Mouse (Mus musculus) CD4-positive naive resting alpha-beta T cell, adult 76 days (primary cell): ENCODE results near the gene Rhox2f. TPM values are rescaled to one million over a fixed set of nuclear protein-coding genes. Genes with fewer than 3 reads are reported as not detected.

ENCODE experiments used
- total RNA-seq: library from RNA; stranded (reverse); gene quantifications from one replicate; pipeline ENCODE4 v1.2.4, GENCODE M21; 2023

Rhox2f gene
- total RNA-seq, result not detected

GRCm38 (mm10) chrX:37571105-37571504 lies at the start of gene Rhox2f:
Gene Rhox2f (plus strand): TSS chrX:37571405.

GRCm38 (mm10) chrX:37530152-37530551 lies 41.1 kb upstream of the Rhox2f start, which contains the start of gene Rhox2e:
Gene Rhox2e (plus strand): TSS chrX:37530452.

GRCm38 (mm10) chrX:37541719-37542118 lies 29.5 kb upstream of the Rhox2f start, which contains the start of gene Rhox3e:
Gene Rhox3e (plus strand): TSS chrX:37542019.

GRCm38 (mm10) chrX:37557112-37557511 lies 14.1 kb upstream of the Rhox2f start, which contains the start of gene Rhox4e:
Gene Rhox4e (plus strand): TSS chrX:37557412.

GRCm38 (mm10) chrX:37580692-37581091 lies 9.5 kb downstream of the Rhox2f start, which contains the start of gene Rhox3f:
Gene Rhox3f (plus strand): TSS chrX:37580992.

GRCm38 (mm10) chrX:37607604-37608003 lies 36.4 kb downstream of the Rhox2f start, which contains the start of gene Rhox4f:
Gene Rhox4f (minus strand): TSS chrX:37607704.

Other genes with a start within 250 kb of the Rhox2f start
- not detected for gene Rhox3a2, start 191.4 kb upstream of the Rhox2f start, total RNA-seq
- not detected for gene Rhox4a2, start 180.6 kb upstream of the Rhox2f start, total RNA-seq
- not detected for gene Rhox2b, start 159.3 kb upstream of the Rhox2f start, total RNA-seq
- gene Rhox4b, start 138.9 kb upstream of the Rhox2f start, total RNA-seq, result not detected
- gene Rhox2c, start 117.7 kb upstream of the Rhox2f start, total RNA-seq, result not detected
- gene Rhox3c, start 112.8 kb upstream of the Rhox2f start, total RNA-seq, result not detected
- not detected for gene Rhox4c, start 91.1 kb upstream of the Rhox2f start, total RNA-seq
- gene Rhox2d, start 78.0 kb upstream of the Rhox2f start, total RNA-seq, result not detected
- gene Rhox4d, start 57.0 kb upstream of the Rhox2f start, total RNA-seq, result not detected
- not detected for gene Rhox2e, start 41.0 kb upstream of the Rhox2f start, total RNA-seq
- not detected for gene Rhox3e, start 29.4 kb upstream of the Rhox2f start, total RNA-seq
- gene Rhox4e, start 14.0 kb upstream of the Rhox2f start, total RNA-seq, result not detected
- gene Rhox3f, start 9.6 kb downstream of the Rhox2f start, total RNA-seq, result not detected
- gene Rhox4f, start 36.3 kb downstream of the Rhox2f start, total RNA-seq, result not detected
- gene Rhox3g, start 57.2 kb downstream of the Rhox2f start, total RNA-seq, result not detected
- not detected for gene Rhox2g, start 72.1 kb downstream of the Rhox2f start, total RNA-seq
- gene Rhox4g, start 79.9 kb downstream of the Rhox2f start, total RNA-seq, result not detected
- not detected for gene Rhox3h, start 97.4 kb downstream of the Rhox2f start, total RNA-seq
- gene Rhox2h, start 101.9 kb downstream of the Rhox2f start, total RNA-seq, result not detected
- not detected for gene Rhox5, start 233.4 kb downstream of the Rhox2f start, total RNA-seq